Mouse (Mus musculus) layer of hippocampus, adult 9-10 months (tissue): Measurements from ENCODE around the gene Allc.

Experiments
- DNase-seq: peaks from one replicate; pipeline ENCODE4 v3.0.0; 2022; ENCODE audit warnings: low spot score

The Allc gene

GRCm38 (mm10) chr12:28579132-28579531 is 3.2 kb downstream of the Allc start:
- no peak for DNase-seq

GRCm38 (mm10) chr12:28578147-28578546 is 4.2 kb downstream of the Allc start:
- no peak for DNase-seq

GRCm38 (mm10) chr12:28575366-28576070 is 6.8 kb downstream of the Allc start:
- DNase-seq, result no peak

GRCm38 (mm10) chr12:28572241-28572640 is 10.1 kb downstream of the Allc start:
- no peak for DNase-seq

GRCm38 (mm10) chr12:28552299-28552698 is 30.0 kb downstream of the Allc start, which contains the start of gene Dcdc2c:
Gene Dcdc2c, minus strand, starts transcription at chr12:28552399.
- no peak for DNase-seq

- no peak for DNase-seq
Measured at GRCm38 (mm10) chr12:28551775-28552174, 30.5 kb downstream of the Allc start.

- no peak for DNase-seq
Measured at GRCm38 (mm10) chr12:28548887-28549286, 33.4 kb downstream of the Allc start.

GRCm38 (mm10) chr12:28514264-28514775 is 68.0 kb downstream of the Allc start:
- no peak for DNase-seq

GRCm38 (mm10) chr12:28509699-28510280 is 72.5 kb downstream of the Allc start:
- no peak for DNase-seq
